Mouse (Mus musculus) brain, embryonic 18.5 days (tissue): ENCODE measurements around the gene A730061H03Rik.

Experiments
- DNase-seq: peaks from one replicate; pipeline ENCODE4 v3.0.0-alpha.2; 2012; ENCODE audit warnings: low read depth, low spot score

A730061H03Rik gene

DNA sequence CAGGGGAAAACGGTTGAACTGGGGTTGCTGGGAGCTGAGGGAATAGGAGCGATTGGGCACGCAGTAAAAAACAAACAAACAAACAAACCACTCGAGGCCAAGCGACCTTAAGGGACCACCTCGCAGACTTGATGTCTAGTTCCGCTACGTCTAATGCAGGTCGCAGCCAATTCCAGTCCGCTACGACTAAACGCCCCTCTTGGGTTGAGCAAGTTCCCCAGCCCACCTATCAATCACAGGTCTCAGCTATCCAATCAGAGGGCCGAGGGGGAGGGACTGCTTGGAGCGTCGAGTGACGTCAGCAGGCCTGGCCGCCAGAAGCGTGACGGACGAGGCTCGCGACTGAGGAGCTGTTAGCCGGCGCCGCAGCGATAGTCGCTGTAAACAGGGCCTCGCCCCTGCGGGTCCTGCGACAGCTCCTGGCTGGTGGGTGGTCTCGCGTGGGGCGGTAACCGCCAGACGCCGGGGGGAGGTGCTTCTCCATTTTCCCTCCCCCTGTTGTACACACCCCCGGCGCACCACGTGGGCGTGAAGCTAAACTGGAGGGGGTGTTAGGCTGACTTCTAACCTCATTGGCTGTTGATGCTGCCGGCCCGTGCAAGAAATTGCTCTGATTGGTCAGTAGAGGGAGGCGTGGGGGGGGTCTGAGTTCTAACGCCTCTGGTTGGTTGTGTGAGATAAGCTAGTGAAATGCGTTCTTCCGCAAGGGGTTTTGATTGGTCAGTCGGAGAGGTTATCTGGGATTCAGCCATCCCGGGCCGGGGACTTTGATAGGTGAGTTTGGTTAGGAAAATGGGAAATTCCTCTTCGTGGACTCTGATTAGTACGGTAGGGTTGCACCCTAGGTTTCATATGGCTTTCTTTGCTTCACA lies at the start of gene A730061H03Rik:
Gene A730061H03Rik (minus strand): TSS at position 205 of the 872 bp plus-strand sequence.
- peak; percentile 99 for DNase-seq

DNA sequence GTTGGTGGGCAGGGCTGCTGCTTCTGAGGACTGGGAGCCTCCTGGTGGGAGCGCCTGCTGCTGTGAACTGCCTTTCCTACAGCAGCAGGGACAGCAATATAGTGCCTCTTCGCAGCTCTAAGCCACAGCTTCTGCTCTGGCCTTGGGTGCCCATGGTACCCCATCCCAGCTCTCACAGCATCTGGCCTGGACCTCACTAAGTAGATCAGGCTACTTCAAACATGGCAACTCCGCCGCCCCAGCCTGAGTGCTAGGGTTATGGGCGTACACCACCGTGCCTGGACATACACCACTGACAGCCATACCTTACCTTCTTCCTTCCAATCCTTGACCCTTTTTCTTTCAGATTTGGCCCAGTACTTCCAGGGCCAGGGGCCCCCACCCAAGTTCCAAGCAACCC lies 48.1 kb upstream of the A730061H03Rik start:
- no peak for DNase-seq

DNA sequence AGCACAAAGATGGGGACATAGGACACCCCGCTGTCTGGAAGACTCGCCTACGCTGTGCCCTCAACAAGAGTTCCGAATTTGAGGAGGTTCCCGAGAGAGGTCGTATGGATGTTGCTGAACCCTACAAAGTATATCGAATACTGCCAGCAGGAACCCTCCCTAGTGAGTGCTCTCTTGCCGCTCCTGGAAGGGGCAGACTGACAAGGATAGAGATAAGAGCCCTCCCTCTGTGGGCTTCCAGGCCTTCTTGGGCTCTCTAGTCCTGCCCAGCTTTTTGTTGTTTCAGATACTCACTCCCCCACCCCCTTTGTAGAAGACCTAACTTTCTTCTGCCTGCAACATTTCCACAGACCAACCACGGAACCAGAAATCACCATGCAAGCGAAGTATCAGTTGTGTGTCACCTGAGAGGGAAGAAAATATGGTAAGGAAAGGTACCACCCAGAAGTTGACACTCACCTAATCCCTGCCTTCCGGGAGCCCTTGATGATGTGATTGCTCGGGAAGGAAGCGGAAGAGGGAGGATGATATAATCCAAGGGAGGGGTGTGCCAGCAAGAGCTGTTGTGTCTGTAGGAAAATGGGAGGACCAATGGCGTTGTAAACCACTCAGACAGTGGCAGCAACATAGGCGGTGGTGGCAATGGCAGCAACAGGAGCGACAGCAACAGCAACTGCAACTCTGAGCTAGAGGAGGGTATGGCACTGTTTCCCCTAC lies 45.7 kb upstream of the A730061H03Rik start:
- DNase-seq = no peak

DNA sequence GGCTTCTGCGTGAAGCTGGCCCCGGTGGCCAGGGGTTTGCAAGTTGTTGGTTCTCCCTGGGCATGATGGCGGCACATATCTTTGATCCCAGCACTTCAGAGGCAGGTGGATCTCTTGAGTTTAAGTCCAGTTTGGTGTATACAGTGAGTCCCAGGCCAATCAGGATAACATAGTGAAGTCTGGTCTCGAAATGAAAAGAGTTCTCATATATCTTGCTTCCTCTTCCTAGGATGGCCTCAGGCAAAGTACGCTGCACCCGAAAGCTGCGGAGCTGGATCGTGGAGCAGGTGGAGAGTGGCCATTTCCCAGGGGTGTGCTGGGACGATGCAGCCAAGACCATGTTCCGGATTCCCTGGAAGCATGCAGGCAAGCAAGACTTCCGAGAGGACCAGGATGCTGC lies 44.6 kb upstream of the A730061H03Rik start:
- DNase-seq = no peak

DNA sequence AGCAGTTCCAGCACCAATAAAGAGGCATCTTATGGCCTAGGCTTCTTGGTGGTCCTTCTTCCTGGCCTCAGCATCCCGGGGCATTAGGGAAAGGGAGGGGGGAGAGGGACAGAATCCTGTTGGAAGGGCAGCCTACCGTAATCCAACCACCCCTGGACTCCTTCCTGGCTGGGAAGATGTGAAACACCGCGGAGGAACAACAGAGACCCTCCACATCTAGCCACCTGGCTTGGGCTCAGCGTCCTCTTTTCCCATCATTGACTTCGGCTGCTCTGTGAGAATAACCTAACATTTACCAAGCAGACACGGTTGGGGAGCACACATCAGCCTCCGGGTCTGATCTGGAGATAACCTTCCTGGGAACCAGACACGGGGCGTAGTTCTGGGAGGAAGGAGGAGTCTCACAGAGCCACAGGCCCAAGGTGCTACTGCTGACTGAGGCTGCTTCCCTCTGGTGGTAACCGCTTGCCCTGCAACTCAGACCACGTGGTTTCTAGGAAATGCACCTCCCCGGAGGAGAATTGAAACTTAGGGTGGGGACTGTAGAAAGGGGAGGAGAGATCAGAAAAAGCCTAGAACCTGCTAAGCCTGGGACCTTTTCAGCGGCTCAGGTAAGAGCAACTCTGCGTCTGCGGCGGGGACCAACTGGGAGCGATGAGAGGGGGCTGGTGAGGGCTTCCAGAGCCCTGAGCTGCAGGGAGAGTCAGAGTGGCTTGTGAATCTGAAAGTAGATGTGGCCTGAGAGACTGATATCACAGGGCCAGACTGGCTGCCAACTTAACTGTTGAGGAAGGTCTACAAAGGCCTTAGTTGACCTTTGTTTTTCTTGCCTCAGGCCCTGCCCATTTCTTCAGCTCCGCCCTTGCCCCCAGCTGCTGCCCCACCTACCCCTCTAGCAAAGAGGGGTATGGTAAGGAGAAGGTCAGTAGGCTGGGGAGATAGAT lies 43.7 kb upstream of the A730061H03Rik start:
- peak; percentile 47 for DNase-seq

DNA sequence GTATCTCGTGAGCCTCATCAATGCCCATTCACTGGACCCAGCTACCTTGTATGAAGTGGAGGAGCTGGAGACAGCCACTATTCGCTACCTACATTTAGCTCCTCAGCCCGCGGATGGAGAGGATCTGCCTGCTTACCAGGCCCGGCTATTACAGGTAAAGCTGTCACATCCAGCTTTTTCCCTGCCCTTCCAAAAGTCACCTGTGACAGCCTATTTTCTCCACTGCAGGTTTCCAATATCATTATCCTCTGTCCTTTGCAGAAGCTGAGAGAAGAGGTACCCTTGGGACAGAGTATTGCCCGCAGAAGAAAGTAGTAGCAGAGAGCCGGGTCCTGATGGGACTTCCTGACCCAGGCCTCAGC lies 43.0 kb upstream of the A730061H03Rik start, which contains the start of gene Irf9:
Gene Irf9 (plus strand): TSS at position 301 of the 362 bp plus-strand sequence.
- no peak for DNase-seq

DNA sequence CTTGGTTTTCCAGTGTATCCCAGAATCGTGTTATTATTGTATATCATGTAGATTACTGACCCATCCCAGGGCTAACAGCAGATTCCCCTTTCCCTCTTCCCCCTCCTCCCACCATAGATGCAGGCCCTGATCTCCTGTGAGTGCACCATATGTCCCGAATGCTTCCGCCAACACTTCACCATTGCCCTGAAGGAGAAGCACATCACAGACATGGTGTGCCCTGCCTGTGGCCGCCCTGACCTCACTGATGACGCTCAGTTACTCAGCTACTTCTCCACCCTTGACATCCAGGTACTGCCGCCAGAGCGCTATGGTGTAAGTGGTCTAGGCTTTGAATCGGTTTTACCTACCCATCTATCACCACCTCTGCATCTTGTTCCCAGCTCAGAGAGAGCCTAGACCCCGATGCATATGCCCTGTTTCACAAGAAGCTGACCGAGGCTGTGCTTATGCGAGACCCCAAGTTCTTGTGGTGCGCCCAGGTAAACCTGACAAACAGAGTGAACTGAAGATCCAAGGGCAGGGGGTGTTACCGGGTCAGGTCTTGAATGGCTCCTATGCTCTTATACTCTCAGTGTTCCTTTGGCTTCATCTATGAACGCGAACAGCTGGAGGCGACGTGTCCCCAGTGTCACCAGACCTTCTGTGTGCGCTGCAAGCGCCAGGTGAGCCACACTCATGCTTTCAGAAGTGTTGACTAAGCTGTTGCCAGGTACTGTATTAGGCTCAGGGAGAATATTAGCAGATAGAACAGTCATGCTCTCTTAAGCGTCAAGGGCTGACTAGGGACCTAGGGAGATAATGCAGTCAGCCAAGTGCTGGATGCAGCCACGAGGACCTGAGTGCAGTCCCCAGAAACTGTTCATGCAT lies 38.5 kb upstream of the A730061H03Rik start:
- DNase-seq = no peak

DNA sequence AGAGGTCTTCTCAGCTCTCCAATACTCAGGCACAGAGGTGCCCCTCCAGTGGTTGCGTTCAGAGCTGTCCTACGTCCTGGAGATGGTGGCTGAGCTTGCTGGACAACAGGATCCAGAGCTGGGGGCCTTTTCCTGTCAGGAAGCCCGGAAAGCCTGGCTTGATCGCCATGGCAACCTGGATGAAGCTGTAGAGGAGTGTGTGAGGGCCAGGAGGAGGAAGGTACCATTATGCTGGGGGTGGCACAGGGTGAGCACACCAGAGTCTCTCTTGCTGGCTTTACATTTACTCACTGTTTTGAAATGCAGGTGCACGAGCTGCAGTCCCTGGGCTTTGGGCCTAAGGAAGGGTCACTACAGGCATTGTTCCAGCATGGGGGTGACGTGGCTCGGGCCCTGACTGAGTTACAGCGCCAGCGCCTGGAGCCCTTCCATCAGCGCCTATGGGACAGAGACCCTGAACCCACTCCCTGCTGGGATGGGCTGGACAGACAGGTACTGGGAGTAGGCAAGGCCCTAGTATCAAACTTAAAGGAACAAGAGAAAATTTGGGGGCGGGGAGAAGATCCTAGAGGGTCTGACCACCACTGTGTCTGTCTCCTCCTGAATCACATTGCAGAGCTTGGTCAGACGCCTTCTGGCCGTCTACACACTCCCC lies 36.0 kb upstream of the A730061H03Rik start:
- DNase-seq = no peak

DNA sequence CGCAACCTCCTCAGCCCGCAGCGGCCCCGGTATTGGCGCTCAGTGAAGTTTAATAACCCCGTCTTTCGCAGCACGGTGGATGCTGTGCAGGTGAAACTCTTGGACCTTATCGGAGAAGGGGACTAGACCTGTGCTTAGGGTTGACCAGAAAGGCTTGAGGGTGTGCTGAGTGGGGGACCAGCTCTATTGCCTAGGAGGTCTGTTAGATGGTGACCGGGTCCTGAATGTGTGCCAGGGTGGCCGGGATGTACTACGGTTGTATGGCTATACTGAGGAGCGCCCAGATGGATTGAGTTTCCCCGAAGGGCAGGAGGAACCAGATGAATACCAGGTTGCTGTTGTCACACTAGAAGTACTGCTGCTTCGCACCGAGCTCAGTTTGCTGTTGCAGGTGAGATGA lies 32.0 kb upstream of the A730061H03Rik start:
- no peak for DNase-seq

DNA sequence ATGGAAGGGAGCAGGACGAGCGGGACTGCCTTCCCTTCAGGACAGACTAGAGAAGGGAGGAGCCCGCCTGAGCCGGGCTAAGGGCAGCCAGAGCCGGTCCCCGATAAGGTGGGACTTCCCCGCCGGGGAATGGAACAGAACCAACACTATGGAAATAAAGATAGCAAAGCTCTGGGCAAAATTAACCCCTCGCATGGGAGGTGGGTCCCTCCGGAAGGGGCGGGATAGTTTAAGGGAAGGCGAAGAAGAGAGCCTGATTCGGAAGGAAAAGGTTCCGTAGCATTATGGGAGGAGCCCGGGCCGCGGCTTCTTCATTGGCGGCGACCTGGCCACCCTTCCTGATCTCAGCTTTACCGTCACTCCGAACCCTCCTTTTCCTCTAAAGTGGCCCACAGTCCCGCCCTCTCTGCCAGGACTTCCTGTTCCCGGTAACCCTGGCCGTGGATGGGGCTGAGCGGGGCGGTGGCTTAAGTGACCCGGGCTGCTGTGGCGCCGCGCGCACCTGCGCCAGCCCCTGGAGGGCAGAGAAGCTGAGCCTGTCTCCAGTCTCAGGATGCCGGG lies 31.2 kb upstream of the A730061H03Rik start, which contains the start of gene Rnf31:
Gene Rnf31 (plus strand): TSS at position 378 of the 561 bp plus-strand sequence.
- DNase-seq = peak; percentile 89

DNA sequence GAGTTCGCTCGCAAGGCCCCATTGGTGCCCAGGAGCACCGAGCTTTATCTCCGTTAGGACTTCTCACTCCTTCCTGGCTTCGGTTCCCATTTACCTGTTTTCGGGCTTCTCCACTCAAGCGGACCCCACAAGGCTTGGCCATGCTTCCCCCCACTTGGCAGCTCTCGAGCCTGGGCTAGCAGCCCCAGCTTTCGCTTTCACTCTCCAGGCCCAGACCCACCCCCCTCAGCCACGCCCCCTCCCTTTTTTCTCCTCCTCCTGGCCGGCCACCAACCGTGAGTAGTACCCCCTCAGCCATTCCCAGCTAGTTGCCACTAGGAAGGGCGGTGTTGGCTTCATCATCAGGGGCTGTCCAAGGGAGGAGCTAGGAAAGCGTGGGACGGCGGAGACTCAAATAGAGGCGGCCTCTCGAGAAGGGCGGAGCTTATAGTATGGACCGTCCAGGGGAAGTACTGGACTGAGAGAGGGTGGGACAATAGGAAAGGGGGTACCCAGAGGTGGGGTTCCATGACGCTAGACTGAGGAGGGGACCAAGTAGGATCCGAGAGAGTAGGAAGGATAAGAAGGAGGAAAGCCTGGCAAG lies 30.6 kb upstream of the A730061H03Rik start, which contains the start of gene Psme2:
Gene Psme2 (minus strand): TSS at position 366 of the 583 bp plus-strand sequence.
- DNase-seq = peak; percentile 94

DNA sequence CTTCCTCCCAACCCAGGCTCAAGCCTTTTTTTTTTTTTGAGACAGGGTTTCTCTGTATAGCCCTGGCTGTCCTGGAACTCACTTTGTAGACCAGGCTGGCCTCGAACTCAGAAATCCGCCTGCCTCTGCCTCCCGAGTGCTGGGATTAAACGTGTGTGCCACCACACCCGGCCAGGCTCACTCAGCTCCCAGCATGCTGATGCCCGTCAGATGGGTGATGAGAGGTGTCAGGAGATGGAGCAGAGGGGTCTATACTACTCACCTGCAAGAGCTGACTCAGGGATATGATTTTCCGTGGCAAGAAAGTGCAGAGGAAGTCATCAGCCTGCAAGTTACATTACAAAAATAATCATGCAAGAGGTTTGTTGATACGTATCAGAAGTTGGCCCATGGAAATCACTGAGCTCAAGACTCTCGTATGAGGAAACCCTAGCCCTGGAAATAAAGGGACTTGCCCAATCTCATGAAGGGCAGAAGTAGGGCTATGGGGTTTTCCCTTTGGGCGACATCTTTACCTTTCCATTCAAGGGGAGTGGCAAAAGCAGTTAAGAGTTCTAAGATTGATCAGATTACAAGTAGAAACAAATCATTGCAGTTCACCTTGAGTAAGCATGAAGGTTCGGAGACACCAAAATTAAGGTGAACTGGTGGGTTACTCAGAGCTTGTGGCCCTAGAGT lies 29.7 kb upstream of the A730061H03Rik start:
- no peak for DNase-seq

DNA sequence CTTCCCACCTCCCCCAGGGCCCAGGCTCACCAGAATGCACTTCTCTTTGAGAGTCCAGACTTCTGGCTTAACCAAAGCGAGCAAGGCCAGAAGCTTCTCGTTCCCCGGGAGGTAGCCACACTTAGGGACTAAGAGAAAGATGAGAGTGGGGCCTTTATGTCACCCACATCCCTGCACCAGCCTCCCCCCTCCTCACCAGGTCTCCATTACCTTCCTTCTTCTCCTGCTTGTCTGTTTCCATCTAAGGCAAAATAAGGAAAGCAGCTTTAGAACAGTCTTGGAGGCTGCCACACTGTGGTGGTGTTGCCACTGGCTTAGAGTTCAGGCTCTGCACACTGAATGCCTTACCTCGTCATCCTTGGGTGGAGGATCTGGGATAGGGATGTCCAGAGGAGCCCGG lies 29.1 kb upstream of the A730061H03Rik start:
- DNase-seq = no peak

DNA sequence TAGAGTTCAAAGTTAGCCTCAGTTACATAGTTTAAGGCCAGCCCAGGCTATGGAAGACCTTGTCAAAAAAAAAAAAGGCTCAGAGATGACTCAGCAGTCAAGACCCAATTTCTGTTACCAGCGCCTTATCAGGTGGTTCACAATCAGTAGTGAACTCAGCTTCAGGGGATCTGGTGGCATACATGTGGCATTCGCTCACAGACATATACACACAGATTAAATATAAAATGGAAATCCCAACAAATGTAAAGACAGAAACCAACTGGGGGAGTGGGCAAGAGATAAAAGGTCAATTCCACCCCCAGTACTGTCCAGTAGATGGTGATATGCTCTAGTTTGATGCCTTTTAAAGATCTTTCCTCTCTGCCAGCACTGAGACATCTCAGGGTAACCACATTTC lies 25.9 kb upstream of the A730061H03Rik start:
- no peak for DNase-seq

DNA sequence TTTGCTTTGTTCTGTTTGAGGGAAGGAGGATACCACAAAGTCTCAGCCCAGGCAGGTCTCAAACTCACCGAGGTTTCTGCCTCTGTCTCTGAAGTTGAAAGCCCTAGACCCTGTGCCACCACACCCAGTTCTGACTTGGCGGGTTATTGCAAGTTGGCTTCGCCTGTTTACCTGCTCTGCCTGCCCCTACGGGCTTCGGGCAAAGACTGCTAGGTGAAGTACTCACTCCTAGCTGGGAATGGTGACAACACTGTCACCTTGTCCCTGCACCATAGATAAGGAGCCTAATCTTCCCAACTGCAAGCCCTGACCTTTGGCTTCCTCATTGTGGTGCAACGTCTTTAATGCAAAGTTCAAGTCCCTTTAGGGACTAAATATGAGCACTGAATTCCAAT lies 25.4 kb upstream of the A730061H03Rik start:
- no peak for DNase-seq

DNA sequence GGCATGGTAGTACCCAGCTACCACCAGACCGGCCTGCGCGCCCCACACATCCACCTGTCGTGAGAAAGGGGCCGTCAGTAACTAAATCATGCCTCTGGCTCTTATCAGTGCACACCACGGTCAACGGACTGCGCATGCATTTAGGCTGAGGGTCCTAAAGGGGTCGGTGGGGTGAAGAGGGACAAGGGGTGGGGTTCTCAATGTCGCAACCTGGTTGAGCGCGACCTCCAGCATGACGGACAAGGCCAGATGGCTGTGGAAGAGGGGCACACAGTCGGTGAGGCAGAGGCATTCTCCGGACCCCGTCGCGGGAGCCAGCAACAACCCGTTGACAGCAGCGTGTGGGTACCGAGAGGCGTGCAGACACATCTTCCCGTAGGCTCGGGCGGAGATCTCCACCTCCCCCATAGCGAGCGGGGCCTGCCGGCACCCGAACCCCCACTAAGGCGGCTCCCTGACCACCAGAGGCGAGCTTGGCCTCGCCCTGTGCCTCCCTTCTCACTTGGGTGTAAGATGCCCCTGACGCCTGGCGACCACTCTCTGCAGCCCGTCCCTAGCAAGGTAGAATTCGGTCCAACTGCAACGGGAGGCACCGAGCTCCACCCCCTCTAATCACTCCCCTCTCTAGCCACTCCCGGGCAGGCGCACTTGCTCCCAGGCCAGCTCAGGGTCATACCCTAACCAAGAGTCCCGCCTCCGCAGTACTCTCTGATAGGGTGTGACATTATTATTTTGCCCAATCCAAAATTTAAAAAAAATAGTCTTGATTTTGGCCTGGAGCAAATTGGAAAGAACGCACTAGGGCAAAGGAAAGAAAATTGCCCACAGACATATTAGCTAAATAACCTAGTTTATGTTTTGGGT lies 24.7 kb upstream of the A730061H03Rik start, which contains the start of gene Emc9:
Gene Emc9 (minus strand): TSS at position 601 of the 864 bp plus-strand sequence.
- DNase-seq = no peak

DNA sequence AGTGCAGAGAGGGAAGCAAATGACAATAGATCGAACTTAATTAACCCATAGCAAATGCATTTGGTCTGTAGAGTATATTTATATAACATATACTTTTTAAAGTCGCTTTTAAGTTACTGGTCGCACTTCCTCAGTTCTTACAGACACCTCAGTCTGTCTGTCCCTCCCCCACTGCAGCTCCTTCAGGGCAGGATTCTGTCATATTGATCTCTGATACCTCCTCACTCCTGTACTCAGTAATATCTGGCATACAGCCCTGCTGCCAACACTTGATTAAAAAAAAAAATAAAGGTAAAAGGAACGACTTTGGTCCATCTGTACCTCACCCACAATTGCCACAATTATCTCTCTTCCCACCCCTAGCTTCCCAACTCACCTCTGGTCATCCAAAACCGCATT lies 24.1 kb upstream of the A730061H03Rik start:
- DNase-seq = no peak
